Mouse (Mus musculus) spleen, adult 18-20 months (tissue): ENCODE results near the gene Bfsp1.

Experiments
- DNase-seq, 2 experiments: peaks; one replicate each; pipeline ENCODE4 v3.0.0; 2022; ENCODE audit warnings: mixed read lengths in 2 of 2

Gene Bfsp1

GRCm38 (mm10) chr2:143789911-143790310, 73.1 kb downstream of the Bfsp1 start:
- DNase-seq, result no peak

DNA sequence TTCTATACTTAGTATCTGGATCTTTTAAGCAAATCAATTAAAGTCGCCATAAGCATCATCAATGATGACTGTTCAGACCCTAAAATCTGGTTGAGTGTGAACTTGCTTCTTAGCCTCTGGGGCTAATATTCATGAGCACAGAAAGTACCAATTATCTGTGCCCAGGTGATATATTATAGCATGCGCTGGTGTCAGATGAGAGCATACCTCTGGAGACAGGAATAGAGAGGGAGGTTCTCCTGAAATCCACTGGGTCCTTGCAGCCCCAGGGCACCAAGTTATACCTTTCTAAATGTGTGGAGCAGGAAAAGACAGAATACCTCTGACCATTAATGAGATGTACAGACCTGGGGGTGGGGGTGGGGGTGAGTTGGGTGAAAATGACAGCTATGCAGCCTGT, 82.7 kb downstream of the Bfsp1 start:
- no peak for DNase-seq
